Mouse (Mus musculus) thymus, adult 2 months (tissue): ENCODE results near the gene Caln1.

ENCODE experiments used
- CTCF ChIP-seq: fragments of 200-500 bp; IDR thresholded peaks from 2 replicates; pipeline ENCODE4 v1.5.1; 2012; ENCODE audit warnings: mild to moderate bottlenecking, control low read depth, low read length, moderate library complexity, borderline replicate concordance; ENCODE audit not compliant: control insufficient read depth, poor library complexity, insufficient read depth; ENCODE audit errors: extremely low read depth
- POLR2A ChIP-seq: fragments of 200-500 bp; IDR thresholded peaks from 2 replicates; pipeline ENCODE4 v1.6.1; 2012; ENCODE audit warnings: mild to moderate bottlenecking, low read length, control low read depth, moderate library complexity; ENCODE audit not compliant: control insufficient read depth, poor library complexity, insufficient read depth; ENCODE audit errors: extremely low read depth

DNA sequence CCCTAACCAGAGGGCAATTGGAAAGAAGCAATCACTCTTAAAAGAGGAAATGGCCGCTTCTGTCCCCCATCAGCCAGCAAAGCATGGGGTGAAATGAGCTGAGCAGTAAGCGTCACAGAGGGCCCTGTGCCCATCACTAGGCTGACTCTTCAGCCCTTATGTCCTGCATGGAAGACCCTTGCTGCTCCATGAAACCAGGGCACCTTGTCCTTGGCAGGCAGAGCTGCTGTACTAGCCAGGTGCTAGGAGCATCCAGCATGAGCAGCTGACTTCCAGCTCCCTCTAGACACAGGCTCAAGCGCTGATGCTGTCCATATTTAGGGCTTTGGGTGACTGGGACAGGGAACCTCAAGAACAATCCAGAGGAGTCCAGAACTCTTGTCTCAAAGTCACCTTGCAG, 506.1 kb downstream of the Caln1 start:
- TF ChIP-seq POLR2A (no peak), CTCF (no peak)
